ENCODE assay signal across 8 mouse cellular contexts in the genomic region with DNA sequence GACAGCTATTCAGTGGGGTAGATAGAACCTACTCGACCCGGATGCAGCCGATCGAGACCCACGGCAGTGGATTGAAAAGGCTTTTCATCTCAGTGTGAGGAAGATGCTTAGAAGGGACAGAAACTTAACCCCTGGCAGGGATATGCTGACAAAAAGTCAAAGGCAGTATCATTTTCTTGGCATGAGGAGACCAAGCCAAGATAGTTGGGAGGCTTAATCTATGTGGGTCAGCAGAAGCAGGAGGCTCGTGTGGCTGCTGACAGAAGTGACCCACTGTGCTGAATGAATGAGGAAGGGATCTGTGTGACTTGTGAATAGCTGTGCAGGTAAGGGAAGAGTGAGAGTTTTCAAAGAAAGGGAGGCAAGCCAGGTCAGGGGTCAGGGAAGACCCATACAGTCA.
"Had no signal": no experiment of that assay in that cellular context is flagged by ENCODE, and none has a peak within 500 bp of the region (broad histone marks: within the 10 kb centered on the region; RNA-seq: fewer than 3 reads in every experiment).

No protein-coding gene starts in this region.

- DNase-seq: liver, postnatal 0 days; lung, adult 2 months; lung, postnatal 14 days; lung, postnatal 36 days; right cerebral cortex, postnatal 14 days; thymus, adult 2 months; thymus, postnatal 25 days; thymus, postnatal 4 days had no signal
